Mouse (Mus musculus) embryonic facial prominence, embryonic 12.5 days (tissue): ENCODE measurements around the gene AU018091. TPM values are rescaled to one million over a fixed set of nuclear protein-coding genes. Genes with fewer than 3 reads are reported as not detected.
A peak's percentile ranks its signal among the peaks of the same experiment; 100 is the strongest.

Source experiments
- microRNA counts: library from miRNA; unstranded; fragments of <30 nt; microRNA quantifications from one replicate; lab custom pipeline; 2017
- microRNA-seq: library from miRNA; unstranded; fragments of <30 nt; microRNA quantifications from one replicate; pipeline ENCODE4, GENCODE M21; 2017
- polyA plus RNA-seq: library from polyadenylated mRNA; unstranded; fragments of >200 nt; fragmentation: Nextera tagmentation; extraction: Ambion mirVana; gene quantifications from 2 replicates; pipeline ENCODE4 v1.2.1, GENCODE M21; 2016

AU018091 gene
- polyA plus RNA-seq, 1 experiment from 2014 or later: 0.13 TPM

MicroRNA genes within 50 kb of the gene (microRNA counts, 519-probe panel; counts per million panel counts)
- microRNA mmu-miR-290-3p (lab: Ali Mortazavi, UCI) (460 counts per million, percentile 65 among the panel's probes with 10 or more counts), microRNA mmu-miR-290-5p (lab: Ali Mortazavi, UCI) (460 counts per million, percentile 65 among the panel's probes with 10 or more counts), microRNA mmu-miR-291a-3p (lab: Ali Mortazavi, UCI) (460 counts per million, percentile 65 among the panel's probes with 10 or more counts), microRNA mmu-miR-291a-5p (lab: Ali Mortazavi, UCI) (460 counts per million, percentile 65 among the panel's probes with 10 or more counts), microRNA mmu-miR-292-5p (lab: Ali Mortazavi, UCI) (460 counts per million, percentile 65 among the panel's probes with 10 or more counts)

Small RNA genes lying within 50 kb of the gene (microRNA-seq; reads per million reads assigned to microRNA genes)
- gene Mir290a: not detected
- gene Mir290b: not detected
- 3.3 reads per million, percentile 15 among the genes with 10 or more reads in this experiment for gene Mir291a
- gene Mir292: not detected
- gene Mir292b: not detected

Other genes starting within 250 kb of the AU018091 start
- 0.03 TPM in 1 of 2 replicates, not detected in the other for gene Nlrp12, start 80.5 kb upstream of the AU018091 start, polyA plus RNA-seq
- gene Myadm, start 119.9 kb upstream of the AU018091 start, polyA plus RNA-seq: 34.4 and 38.0 TPM in 2 replicates
- 0.12 and 0.19 TPM in 2 replicates for gene Prkcg, start 120.0 kb upstream of the AU018091 start, polyA plus RNA-seq
- gene Cacng7, start 163.8 kb upstream of the AU018091 start, polyA plus RNA-seq: 3.7 TPM in 2 replicates
- 7.3 and 7.5 TPM in 2 replicates for gene Cacng8, start 221.5 kb upstream of the AU018091 start, polyA plus RNA-seq